Mouse (Mus musculus): ENCODE measurements around the gene Msmp. TPM values are rescaled to one million over a fixed set of nuclear protein-coding genes. Genes with fewer than 3 reads are reported as not detected.
A peak's percentile ranks its signal among the peaks of the same experiment; 100 is the strongest.

The Msmp gene
- 0.49 and 1.3 TPM in 2 replicates for polyA plus RNA-seq (2014; fragmentation: Nextera tagmentation; extraction: Ambion mirVana)

- ATAC-seq (replicated peaks; ENCODE audit: low FRiP score, low TSS enrichment, low read depth) (no peak), DNase-seq (ENCODE audit: low spot score) (peak; percentile 47)
- Histone ChIP-seq H3K27me3 (replicated peaks; ENCODE audit: control insufficient read depth, insufficient read depth, low read length) (no peaks in the 10 kb centered on the region), H3K4me1 (replicated peaks; ENCODE audit: control insufficient read depth, insufficient read depth, low read length) (peaks cover 2% of the 10 kb centered on the region; the same call in 1 of the 2 replicates), H3K27ac (ENCODE audit: low read depth) (no peak within 1 kb of the TSS), H3K4me2 (ENCODE audit: low read length) (no peak within 1 kb of the TSS), H3K36me3 (ENCODE audit: control insufficient read depth, insufficient read depth, low read length) (peaks cover 41% of the 10 kb centered on the region), H3K9me3 (ENCODE audit: control insufficient read depth, low read length) (no peaks in the 10 kb centered on the region), H3K9ac (ENCODE audit: low read length) (no peak within 1 kb of the TSS), H3K4me3 (ENCODE audit: low read depth, low read length) (no peak within 1 kb of the TSS)
- 60% methylated on average over 12 of the region's 12 CpGs for WGBS
Measured at GRCm38 (mm10) chr4:43584444-43585416, at the start of gene Msmp. Gene Msmp (minus strand): TSS chr4:43584494.

GRCm38 (mm10) chr4:43633736-43634135 is 49.4 kb upstream of the Msmp start:
- WGBS, result 96% methylated on average over 2 of the region's 2 CpGs
- H3K9ac ChIP-seq (ENCODE audit: low read length), result no peak overlapping the region
- DNase-seq (ENCODE audit: low spot score), result peak; percentile 45

GRCm38 (mm10) chr4:43633296-43633695 is 49.0 kb upstream of the Msmp start:
- H3K36me3 ChIP-seq (ENCODE audit: control insufficient read depth, insufficient read depth, low read length), result no peaks in the 10 kb centered on the region
- H3K4me2 ChIP-seq (ENCODE audit: low read length), result peak overlapping the region; percentile 84; the same call in 1 of the 2 replicates
- H3K4me3 ChIP-seq (ENCODE audit: low read depth, low read length), result no peak overlapping the region
- H3K27me3 ChIP-seq (replicated peaks; ENCODE audit: control insufficient read depth, insufficient read depth, low read length), result no peaks in the 10 kb centered on the region
- no peak overlapping the region for H3K9ac ChIP-seq (ENCODE audit: low read length)
- DNase-seq (ENCODE audit: low spot score), result no peak
- 85% methylated on average over 8 of the region's 8 CpGs for WGBS
- no peak overlapping the region for H3K27ac ChIP-seq (ENCODE audit: low read depth)
- ATAC-seq (replicated peaks; ENCODE audit: low FRiP score, low TSS enrichment, low read depth), result no peak
- H3K4me1 ChIP-seq (replicated peaks; ENCODE audit: control insufficient read depth, insufficient read depth, low read length), result peaks cover 24% of the 10 kb centered on the region
- H3K9me3 ChIP-seq (ENCODE audit: control insufficient read depth, low read length), result no peaks in the 10 kb centered on the region

More at GRCm38 (mm10) chr4:43633736-43634135, 49.4 kb upstream of the Msmp start:
- no peak for ATAC-seq (replicated peaks; ENCODE audit: low FRiP score, low TSS enrichment, low read depth)
- Histone ChIP-seq H3K36me3 (ENCODE audit: control insufficient read depth, insufficient read depth, low read length) (no peaks in the 10 kb centered on the region), H3K9me3 (ENCODE audit: control insufficient read depth, low read length) (no peaks in the 10 kb centered on the region), H3K27me3 (replicated peaks; ENCODE audit: control insufficient read depth, insufficient read depth, low read length) (no peaks in the 10 kb centered on the region), H3K4me2 (ENCODE audit: low read length) (no peak overlapping the region), H3K4me3 (ENCODE audit: low read depth, low read length) (no peak overlapping the region), H3K27ac (ENCODE audit: low read depth) (no peak overlapping the region), H3K4me1 (replicated peaks; ENCODE audit: control insufficient read depth, insufficient read depth, low read length) (peaks cover 24% of the 10 kb centered on the region)

- ATAC-seq (replicated peaks; ENCODE audit: low FRiP score, low TSS enrichment, low read depth) (peak; percentile 7; the same call in 1 of the 2 replicates), DNase-seq (ENCODE audit: low spot score) (peak; percentile 49)
- Histone ChIP-seq H3K9me3 (ENCODE audit: control insufficient read depth, low read length) (no peaks in the 10 kb centered on the region), H3K4me1 (replicated peaks; ENCODE audit: control insufficient read depth, insufficient read depth, low read length) (peaks cover 24% of the 10 kb centered on the region), H3K36me3 (ENCODE audit: control insufficient read depth, insufficient read depth, low read length) (no peaks in the 10 kb centered on the region), H3K27ac (ENCODE audit: low read depth) (no peak overlapping the region), H3K4me3 (ENCODE audit: low read depth, low read length) (peak overlapping the region; percentile 57), H3K27me3 (replicated peaks; ENCODE audit: control insufficient read depth, insufficient read depth, low read length) (no peaks in the 10 kb centered on the region), H3K4me2 (ENCODE audit: low read length) (peak overlapping the region; percentile 84), H3K9ac (ENCODE audit: low read length) (peak overlapping the region; percentile 77)
- WGBS, result 43% methylated on average over 42 of the region's 42 CpGs
Measured at GRCm38 (mm10) chr4:43631956-43632920, 47.9 kb upstream of the Msmp start.

- 0 out of 2 replicates have a peak, but pooled peaks cover under 1% of the 10 kb centered on the region for H3K9me3 ChIP-seq (ENCODE audit: control insufficient read depth, low read length)
- ATAC-seq (replicated peaks; ENCODE audit: low FRiP score, low TSS enrichment, low read depth) (peak; percentile 58), DNase-seq (ENCODE audit: low spot score) (peak; percentile 78)
- H3K4me1 ChIP-seq (replicated peaks; ENCODE audit: control insufficient read depth, insufficient read depth, low read length), result peaks cover 24% of the 10 kb centered on the region
- peak within 1 kb of the TSS; percentile 84 for H3K4me2 ChIP-seq (ENCODE audit: low read length)
- H3K4me3 ChIP-seq (ENCODE audit: low read depth, low read length), result peak within 1 kb of the TSS; percentile 57
- peak within 1 kb of the TSS; percentile 39 for H3K27ac ChIP-seq (ENCODE audit: low read depth)
- 2% methylated on average over 50 of the region's 70 CpGs for WGBS
- no peaks in the 10 kb centered on the region for H3K36me3 ChIP-seq (ENCODE audit: control insufficient read depth, insufficient read depth, low read length)
- H3K9ac ChIP-seq (ENCODE audit: low read length), result peak within 1 kb of the TSS; percentile 77
- H3K27me3 ChIP-seq (replicated peaks; ENCODE audit: control insufficient read depth, insufficient read depth, low read length), result no peaks in the 10 kb centered on the region
Measured at GRCm38 (mm10) chr4:43631046-43631955, 47.0 kb upstream of the Msmp start, which contains the start of gene Npr2. Gene Npr2 (plus strand): TSS chr4:43631935.

- Histone ChIP-seq H3K9ac (ENCODE audit: low read length) (peak overlapping the region; percentile 77; the same call in 1 of the 2 replicates), H3K36me3 (ENCODE audit: control insufficient read depth, insufficient read depth, low read length) (no peaks in the 10 kb centered on the region), H3K27me3 (replicated peaks; ENCODE audit: control insufficient read depth, insufficient read depth, low read length) (no peaks in the 10 kb centered on the region), H3K9me3 (ENCODE audit: control insufficient read depth, low read length) (peaks cover 3% of the 10 kb centered on the region; the same call in 1 of the 2 replicates), H3K4me2 (ENCODE audit: low read length) (peak overlapping the region; percentile 84), H3K27ac (ENCODE audit: low read depth) (peak overlapping the region; percentile 11; the same call in 1 of the 2 replicates), H3K4me3 (ENCODE audit: low read depth, low read length) (peak overlapping the region; percentile 57), H3K4me1 (replicated peaks; ENCODE audit: control insufficient read depth, insufficient read depth, low read length) (peaks cover 24% of the 10 kb centered on the region)
- no peak for DNase-seq (ENCODE audit: low spot score)
- WGBS, result 28% methylated on average over 5 of the region's 5 CpGs
- no peak for ATAC-seq (replicated peaks; ENCODE audit: low FRiP score, low TSS enrichment, low read depth)
Measured at GRCm38 (mm10) chr4:43630671-43631045, 46.4 kb upstream of the Msmp start.

GRCm38 (mm10) chr4:43630030-43630581 is 45.8 kb upstream of the Msmp start:
- Histone ChIP-seq H3K4me2 (ENCODE audit: low read length) (0 out of 2 replicates have a peak overlapping the region, but pooled peaks have one; percentile 11), H3K9ac (ENCODE audit: low read length) (no peak overlapping the region), H3K4me3 (ENCODE audit: low read depth, low read length) (no peak overlapping the region), H3K9me3 (ENCODE audit: control insufficient read depth, low read length) (peaks cover 8% of the 10 kb centered on the region), H3K36me3 (ENCODE audit: control insufficient read depth, insufficient read depth, low read length) (no peaks in the 10 kb centered on the region), H3K27me3 (replicated peaks; ENCODE audit: control insufficient read depth, insufficient read depth, low read length) (no peaks in the 10 kb centered on the region), H3K27ac (ENCODE audit: low read depth) (no peak overlapping the region; the same call in 1 of the 2 replicates), H3K4me1 (replicated peaks; ENCODE audit: control insufficient read depth, insufficient read depth, low read length) (peaks cover 24% of the 10 kb centered on the region)
- ATAC-seq (replicated peaks; ENCODE audit: low FRiP score, low TSS enrichment, low read depth) (peak; percentile 37), DNase-seq (ENCODE audit: low spot score) (peak; percentile 83)
- 7% methylated on average over 5 of the region's 5 CpGs for WGBS
